Mouse (Mus musculus): ENCODE data around the gene Slc30a3.

Gene Slc30a3

GRCm38 (mm10) chr5:31108000-31108490 lies at the start of gene Slc30a3:
Gene Slc30a3, minus strand, starts transcription at chr5:31108237.
- WGBS = 94% methylated on average over 18 of the region's 18 CpGs

DNA sequence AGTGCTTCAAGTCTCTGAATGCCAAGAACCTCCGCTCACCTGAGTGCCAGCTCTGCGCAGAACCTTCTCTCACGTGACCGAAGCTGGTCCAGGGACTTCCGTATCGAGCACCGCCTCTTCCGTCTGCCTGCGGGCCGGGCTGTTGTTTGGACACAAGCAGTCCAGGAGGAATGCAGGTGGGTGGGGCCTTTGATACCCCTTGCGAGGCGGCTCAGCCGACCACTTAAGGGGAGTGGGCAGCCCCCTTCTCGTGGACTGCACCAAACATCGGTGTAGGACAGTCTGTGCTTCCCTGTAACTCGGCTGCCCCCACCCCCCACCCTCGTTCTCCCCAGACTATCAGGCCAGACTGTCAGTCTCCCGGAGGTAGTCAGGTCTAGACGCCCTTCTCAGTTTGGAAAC lies 46.1 kb upstream of the Slc30a3 start, which contains the start of gene Mpv17:
Mpv17 (minus strand) TSS at position 100 of the 402 bp plus-strand sequence.
- under 1% methylated on average over 19 of the region's 19 CpGs for WGBS

DNA sequence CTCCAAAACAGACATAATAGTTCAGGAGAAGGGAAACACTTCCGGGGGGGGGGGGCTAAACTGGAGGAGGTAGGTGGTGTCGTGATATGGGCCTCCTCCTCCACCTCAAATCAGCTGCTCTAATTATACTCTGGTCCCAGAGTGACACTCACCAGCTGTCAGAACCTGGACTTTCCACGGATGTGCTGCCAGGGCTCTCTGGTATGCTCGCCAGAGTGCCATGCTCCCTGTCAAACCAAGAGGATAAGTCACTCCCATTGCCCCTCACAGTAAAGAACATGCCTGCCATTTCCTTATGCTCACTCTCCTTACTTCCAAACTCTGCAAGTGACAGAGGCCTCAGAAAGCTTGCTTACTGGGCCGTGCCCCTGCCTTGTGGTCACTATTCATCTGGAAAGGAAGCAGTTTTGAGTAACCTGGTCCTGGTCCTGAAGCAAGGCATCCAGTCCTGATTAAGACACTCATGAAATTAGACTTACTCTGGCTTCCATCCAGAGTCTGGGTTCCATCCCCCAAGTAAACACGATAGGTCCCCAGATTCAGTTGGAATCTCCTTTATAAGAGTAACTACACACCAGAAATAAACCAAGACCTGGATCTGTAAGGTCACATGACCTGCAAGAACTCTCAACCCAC lies 45.6 kb upstream of the Slc30a3 start:
- 16% methylated on average over 6 of the region's 6 CpGs for WGBS

GRCm38 (mm10) chr5:31151746-31152145 lies 43.7 kb upstream of the Slc30a3 start:
- 88% methylated on average over 3 of the region's 3 CpGs for WGBS

- WGBS = 53% methylated on average over 4 of the region's 4 CpGs
Observed at GRCm38 (mm10) chr5:31149781-31150180, 41.7 kb upstream of the Slc30a3 start.

DNA sequence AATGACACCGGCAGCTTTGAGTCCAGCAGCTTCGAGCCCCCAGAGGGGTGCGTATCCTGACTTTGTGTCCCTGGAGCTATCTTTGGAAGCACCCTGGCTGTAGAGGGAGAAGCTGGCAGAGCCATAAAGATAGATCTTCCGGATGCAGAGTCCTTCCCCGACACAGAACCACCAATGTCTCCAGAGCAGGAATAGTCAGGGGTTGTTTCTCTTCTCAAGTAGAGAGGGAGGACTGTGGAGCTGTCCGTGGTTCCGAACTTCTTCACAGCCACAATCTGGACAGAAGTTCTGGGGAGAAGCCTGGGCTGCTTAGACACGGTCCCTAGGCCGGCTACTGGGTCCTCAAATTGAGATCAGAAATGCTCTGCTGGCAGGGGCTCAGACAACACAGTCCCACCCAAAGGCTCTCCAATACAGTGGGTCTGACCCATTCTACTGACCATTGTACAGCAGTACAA lies 31.0 kb upstream of the Slc30a3 start:
- 20% methylated on average over 9 of the region's 9 CpGs for WGBS

- 2% methylated on average over 50 of the region's 52 CpGs for WGBS
Observed at GRCm38 (mm10) chr5:31138241-31138967, 30.4 kb upstream of the Slc30a3 start, which contains the start of gene Ucn. Gene Ucn, minus strand, starts transcription at chr5:31138829.

GRCm38 (mm10) chr5:31137658-31138057 lies 29.6 kb upstream of the Slc30a3 start:
- under 1% methylated on average over 13 of the region's 13 CpGs for WGBS

DNA sequence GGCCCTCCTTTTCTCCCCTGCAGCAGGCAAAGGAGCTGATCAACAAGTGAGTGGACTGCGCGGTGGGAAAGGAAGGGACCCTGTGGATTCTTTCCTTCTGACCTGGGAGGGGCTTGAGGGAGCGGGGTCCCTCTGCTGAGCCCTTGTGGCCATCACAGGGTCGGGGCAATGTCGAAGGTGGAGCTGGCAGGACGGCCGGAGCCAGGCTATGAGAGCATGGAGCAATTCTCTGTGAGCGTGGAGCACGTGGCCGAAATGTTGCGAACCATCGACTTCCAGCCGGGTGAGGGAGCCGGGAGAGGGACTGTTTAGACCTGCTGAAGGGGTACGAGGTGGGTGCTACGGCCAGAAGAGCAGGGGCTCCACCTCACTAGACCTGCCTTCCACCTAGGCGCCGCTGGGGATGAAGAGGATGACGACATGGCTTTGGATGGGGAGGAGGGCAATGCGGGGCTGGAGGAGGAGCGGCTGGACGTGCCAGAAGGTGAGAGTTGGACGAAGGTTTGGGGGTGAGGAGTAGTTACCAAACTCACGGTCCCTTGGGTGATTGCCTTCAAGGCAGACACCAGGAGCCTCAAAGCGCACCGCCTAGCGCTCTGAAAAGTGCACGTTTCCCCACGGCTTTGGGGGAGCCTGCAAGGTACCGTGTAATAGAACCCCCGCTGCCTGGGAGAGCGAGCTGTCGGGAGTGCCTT lies 28.8 kb upstream of the Slc30a3 start:
- 2% methylated on average over 33 of the region's 33 CpGs for WGBS

GRCm38 (mm10) chr5:31126050-31126449 lies 18.0 kb upstream of the Slc30a3 start:
- 46% methylated on average over 5 of the region's 5 CpGs for WGBS

DNA sequence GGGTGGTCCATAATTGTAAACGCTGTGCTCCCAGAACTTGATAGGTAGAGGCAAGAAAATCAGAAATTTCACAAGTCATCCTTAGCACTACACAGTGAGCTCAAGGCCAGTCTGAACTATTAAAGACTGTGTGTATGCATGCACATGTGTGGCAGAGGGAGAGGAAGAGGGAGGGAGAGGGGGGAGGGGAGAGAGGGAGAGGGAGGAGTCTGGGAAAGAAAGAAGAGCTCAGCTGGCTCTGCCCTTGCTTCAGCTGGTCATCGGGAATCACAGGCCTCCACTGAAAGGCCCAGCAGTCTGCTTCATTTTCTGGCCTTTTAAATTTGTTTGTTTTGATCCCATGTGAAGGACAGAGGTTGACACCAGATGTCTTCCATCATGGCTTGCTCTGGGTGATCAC lies 15.4 kb upstream of the Slc30a3 start:
- WGBS = 46% methylated on average over 2 of the region's 2 CpGs

DNA sequence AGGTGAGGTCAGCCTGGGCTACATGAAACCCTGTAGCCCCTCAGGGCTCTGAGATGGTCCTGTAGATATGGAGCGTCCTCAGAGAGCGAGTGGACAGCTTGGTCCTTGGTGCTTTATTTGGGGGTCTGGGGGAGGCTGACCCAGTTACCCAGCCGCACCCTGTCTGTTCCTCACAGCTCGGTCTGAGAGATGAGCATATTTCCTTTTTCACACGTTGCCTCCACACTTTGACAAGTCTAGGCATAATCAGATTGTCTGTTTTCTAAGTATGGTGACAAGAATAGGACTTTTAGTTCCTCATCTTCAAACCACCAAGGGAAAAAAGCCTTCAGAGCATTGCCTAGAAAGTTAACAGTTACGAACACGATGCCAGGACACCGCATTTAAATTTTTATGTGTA lies 13.1 kb upstream of the Slc30a3 start:
- 44% methylated on average over 8 of the region's 8 CpGs for WGBS

DNA sequence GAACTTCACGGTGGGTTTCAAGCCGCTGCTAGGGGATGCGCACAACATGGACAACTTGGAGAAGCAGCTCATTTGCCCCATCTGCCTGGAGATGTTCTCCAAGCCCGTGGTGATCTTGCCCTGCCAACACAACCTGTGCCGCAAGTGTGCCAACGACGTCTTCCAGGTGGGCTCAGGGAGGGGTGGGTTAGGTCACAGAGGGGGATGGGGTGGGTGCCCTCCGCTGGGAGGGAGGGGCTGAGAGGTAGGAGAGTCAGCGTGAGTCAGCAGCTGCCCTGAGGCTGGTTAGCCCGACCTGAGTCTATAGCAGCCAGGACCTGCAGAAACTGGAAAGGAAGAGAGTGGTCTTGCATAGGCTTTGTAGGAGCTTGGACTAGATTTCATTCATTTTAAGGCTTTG lies 8.9 kb upstream of the Slc30a3 start:
- WGBS = 42% methylated on average over 10 of the region's 10 CpGs

- WGBS = 53% methylated on average over 3 of the region's 3 CpGs
Observed at GRCm38 (mm10) chr5:31116354-31116753, 8.3 kb upstream of the Slc30a3 start, which contains the start of gene Trim54. Gene Trim54, plus strand, starts transcription at chr5:31116712.

DNA sequence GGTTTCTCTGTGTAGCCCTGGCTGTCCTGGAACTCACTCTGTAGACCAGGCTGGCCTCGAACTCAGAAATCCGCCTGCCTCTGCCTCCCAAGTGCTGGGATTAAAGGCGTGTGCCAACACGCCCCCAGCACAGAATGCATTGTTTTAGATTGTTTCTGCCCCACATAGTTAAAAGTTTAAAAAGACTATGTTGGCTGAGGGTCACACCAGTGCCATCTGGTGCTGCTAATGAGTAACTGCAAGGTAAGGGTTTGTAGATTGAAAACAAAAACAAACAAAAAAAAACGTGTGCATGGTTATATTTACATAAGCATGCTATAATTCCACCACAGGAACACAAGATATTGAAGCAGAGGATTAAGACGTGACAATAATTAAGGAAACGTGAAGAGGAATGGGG lies 2.7 kb upstream of the Slc30a3 start:
- 34% methylated on average over 7 of the region's 7 CpGs for WGBS

- WGBS = 86% methylated on average over 9 of the region's 9 CpGs
Observed at GRCm38 (mm10) chr5:31105814-31106335, 2.2 kb downstream of the Slc30a3 start, which contains the start of gene Dnajc5g. Gene Dnajc5g, plus strand, starts transcription at chr5:31106285.

DNA sequence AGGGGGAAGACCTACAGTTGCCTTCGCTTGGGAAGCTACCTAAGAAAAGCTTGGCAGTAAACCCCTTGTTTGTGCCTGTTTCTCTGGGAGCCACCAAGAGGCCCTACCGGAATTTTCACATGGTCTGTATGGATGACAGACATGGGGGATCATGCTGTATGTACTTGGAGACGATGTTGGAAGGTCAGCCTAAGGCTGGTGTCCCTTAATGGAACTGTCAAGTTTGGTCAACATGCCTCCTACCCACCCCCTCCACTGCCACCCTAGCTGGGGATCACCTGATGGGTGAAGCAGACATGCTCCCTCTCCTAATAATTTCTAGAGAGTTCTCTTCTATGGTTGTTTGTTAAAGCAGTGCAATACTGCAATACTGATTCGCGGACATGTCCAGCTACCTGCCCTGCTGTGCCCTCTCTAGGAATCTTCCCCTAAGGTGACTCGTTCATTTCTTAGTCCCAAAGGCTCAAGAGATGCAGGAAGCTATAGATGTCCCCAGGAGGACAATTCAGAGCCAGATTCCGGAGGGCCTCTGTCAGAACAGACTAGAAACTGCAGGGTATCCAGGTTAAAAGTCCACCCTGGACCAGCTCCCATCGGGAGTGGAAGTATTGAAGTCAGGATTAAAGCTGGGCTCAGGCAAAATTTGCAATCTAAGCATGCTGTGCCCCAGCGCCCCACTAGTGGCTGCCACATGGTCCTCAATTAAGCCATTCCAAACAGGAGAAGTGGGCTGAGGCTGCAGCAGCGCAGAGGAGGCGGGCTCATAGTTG lies 12.1 kb downstream of the Slc30a3 start:
- WGBS = 41% methylated on average over 11 of the region's 11 CpGs

DNA sequence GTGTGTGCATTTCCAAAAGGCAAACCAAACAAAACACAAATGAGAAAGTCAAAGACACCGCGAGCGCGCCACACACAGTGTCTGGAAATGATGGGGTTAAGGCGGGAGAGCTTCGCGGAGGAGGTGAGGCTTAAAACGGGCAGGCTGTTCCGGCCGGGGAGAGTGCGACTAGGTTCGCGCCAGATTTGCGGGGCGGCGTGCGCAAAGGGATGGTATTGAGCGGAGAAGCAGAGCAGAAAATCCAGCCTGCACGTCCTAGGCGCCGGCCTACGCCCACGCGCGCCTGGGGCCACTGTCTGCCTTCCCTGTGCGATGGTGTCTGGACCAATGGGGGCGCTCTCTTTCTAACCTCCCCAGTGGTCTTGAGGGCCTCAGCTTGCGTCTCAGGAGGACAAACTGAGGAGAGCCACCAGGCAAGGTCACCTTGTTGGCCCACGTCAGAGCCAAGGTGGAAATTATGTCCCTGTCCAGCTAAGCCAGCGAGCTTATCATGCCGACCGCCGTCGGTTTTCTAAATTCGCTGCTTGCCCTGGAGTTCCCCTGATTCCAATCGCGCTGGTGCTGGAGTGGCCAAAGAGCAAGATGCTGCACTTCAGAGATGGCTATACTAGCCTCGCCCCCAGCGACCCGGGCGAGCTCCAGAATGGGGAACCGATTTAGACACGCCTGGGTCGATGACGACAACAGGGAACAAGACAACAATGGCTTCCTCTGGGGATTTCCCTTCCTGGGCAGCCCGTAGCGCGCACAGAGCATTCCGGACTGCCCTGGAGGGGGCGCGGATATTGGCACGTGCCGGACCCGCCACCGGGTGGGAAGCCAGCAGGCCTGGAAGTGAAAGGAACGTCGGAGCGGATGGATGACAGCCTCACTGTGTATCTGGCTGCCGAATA lies 13.0 kb downstream of the Slc30a3 start:
- 2% methylated on average over 59 of the region's 59 CpGs for WGBS

DNA sequence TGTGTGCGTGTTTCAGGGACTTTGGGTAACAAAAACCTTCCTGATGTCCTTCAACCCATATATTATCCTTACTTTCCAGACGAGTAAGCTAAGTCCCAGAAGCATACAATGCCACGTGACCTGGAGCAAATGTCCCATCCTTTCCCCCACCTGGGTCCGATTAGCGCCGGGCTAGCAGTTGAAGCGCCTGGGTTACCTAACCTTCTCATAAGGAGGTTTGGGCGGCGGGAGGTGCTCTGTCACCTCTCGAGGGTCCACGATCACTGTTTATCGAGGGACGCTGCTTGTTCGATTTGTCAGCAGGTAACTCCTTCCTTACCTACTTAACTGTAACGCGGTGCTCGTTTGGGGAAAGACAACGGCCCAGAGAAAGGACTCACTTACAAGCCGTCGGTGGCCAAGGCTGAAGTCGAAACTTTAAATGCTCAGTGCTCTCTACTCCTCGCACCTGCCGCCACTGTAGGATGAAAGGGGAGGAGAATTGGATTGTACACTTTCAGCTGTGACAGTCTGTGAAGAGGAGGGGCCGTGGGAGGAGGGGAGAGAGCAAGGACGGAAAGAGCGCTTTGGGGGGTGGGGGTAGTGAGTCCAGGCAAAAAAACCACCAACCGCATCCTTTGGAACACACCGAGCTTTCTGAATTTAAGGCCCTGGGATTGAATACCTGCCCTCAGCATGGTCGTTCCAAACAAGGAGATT lies 13.8 kb downstream of the Slc30a3 start:
- WGBS = 2% methylated on average over 29 of the region's 29 CpGs

Measured in cerebral cortex, adult 2 months (tissue).